Comparison of ENCODE assay signal across 11 mouse cellular contexts in the genomic region with DNA sequence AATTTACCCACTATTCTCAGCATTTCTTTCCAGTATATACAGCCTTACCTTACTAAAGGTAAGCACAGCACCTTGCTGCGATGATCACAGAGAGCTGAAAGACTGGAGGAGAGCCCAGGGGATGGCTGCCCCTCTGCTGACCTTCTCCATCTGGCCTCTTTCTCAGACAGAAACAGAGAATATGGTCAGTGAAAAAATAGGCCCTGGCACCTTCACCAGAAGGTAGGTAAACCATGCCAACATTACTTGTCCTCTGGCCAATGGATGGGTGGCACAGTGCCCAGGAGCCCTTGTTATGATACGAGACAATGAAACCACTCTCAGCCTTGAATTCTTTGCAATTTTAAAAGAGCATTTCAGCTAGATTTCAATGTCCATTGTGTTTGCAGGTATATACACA.
DNase-seq lines count a peak whose midpoint lies in the region; ATAC-seq and TF ChIP-seq lines count a peak whose summit lies in the region.
"Had no signal": no experiment of that assay in that cellular context is flagged by ENCODE, and none has a peak within 500 bp of the region (broad histone marks: within the 10 kb centered on the region; RNA-seq: fewer than 3 reads in every experiment).

No protein-coding gene starts in this region.

- no peak for TF ChIP-seq EP300 in stomach, postnatal 0 days (optimal IDR thresholded peaks at IDR 0.05)

- H3K4me3 ChIP-seq in forebrain, embryonic 14.5 days (ENCODE audit: low read depth, low read length): no peak overlapping the region
- H3K4me3 ChIP-seq in forebrain, embryonic 12.5 days (replicated peaks): no peak overlapping the region
- no peak overlapping the region for H3K4me3 ChIP-seq in layer of hippocampus, adult 2 months
- H3K4me3 ChIP-seq in stomach, postnatal 0 days (ENCODE audit: low read depth, low read length): no peak overlapping the region
- no peak overlapping the region for H3K4me3 ChIP-seq in intestine, embryonic 16.5 days (ENCODE audit: low read length)
- H3K4me3 ChIP-seq: embryonic facial prominence, embryonic 13.5 days; gastrocnemius, adult 2 months; midbrain, embryonic 12.5 days had no signal

- H3K4me2 ChIP-seq in forebrain, embryonic 14.5 days (ENCODE audit: low read length): no peak overlapping the region
- H3K4me2 ChIP-seq in forebrain, embryonic 12.5 days: no peak overlapping the region
- H3K4me2 ChIP-seq in stomach, postnatal 0 days (replicated peaks; ENCODE audit: low read depth): no peak overlapping the region
- H3K4me2 ChIP-seq in intestine, embryonic 16.5 days (ENCODE audit: low read depth, low read length): no peak overlapping the region
- H3K4me2 ChIP-seq: embryonic facial prominence, embryonic 13.5 days; midbrain, embryonic 12.5 days had no signal

- H3K4me1 ChIP-seq in forebrain, embryonic 14.5 days (ENCODE audit: control insufficient read depth, insufficient read depth, low read length): peaks cover 6% of the 10 kb centered on the region
- no peaks in the 10 kb centered on the region for H3K4me1 ChIP-seq in forebrain, embryonic 12.5 days
- no peaks in the 10 kb centered on the region for H3K4me1 ChIP-seq in stomach, postnatal 0 days (replicated peaks; ENCODE audit: control insufficient read depth, insufficient read depth)
- H3K4me1 ChIP-seq in intestine, embryonic 16.5 days (ENCODE audit: control insufficient read depth, insufficient read depth, low read length): no peaks in the 10 kb centered on the region
- H3K4me1 ChIP-seq: embryonic facial prominence, embryonic 13.5 days; midbrain, embryonic 12.5 days had no signal

- H3K36me3 ChIP-seq in forebrain, embryonic 14.5 days (ENCODE audit: control insufficient read depth, insufficient read depth, low read length): no peaks in the 10 kb centered on the region
- no peaks in the 10 kb centered on the region for H3K36me3 ChIP-seq in forebrain, embryonic 12.5 days (replicated peaks)
- no peaks in the 10 kb centered on the region for H3K36me3 ChIP-seq in stomach, postnatal 0 days (ENCODE audit: control insufficient read depth, insufficient read depth, low read length)
- H3K36me3 ChIP-seq in intestine, embryonic 16.5 days (ENCODE audit: control insufficient read depth, insufficient read depth, low read length): no peaks in the 10 kb centered on the region
- H3K36me3 ChIP-seq: embryonic facial prominence, embryonic 13.5 days; midbrain, embryonic 12.5 days had no signal

- no peak for TF ChIP-seq CTCF in layer of hippocampus, adult 2 months (conservative IDR thresholded peaks at IDR 0.05)
- no peak for TF ChIP-seq CTCF in stomach, postnatal 0 days (IDR thresholded peaks at IDR 0.05; ENCODE audit: low read depth)

- no peak overlapping the region for H3K9ac ChIP-seq in forebrain, embryonic 14.5 days (ENCODE audit: low read length)
- H3K9ac ChIP-seq in forebrain, embryonic 12.5 days: no peak overlapping the region
- no peak overlapping the region for H3K9ac ChIP-seq in stomach, postnatal 0 days (ENCODE audit: low read length)
- no peak overlapping the region for H3K9ac ChIP-seq in intestine, embryonic 16.5 days (ENCODE audit: low read depth, low read length)
- H3K9ac ChIP-seq: embryonic facial prominence, embryonic 13.5 days; midbrain, embryonic 12.5 days had no signal

- no peak overlapping the region for H3K27ac ChIP-seq in forebrain, embryonic 14.5 days (ENCODE audit: low read depth, low read length)
- H3K27ac ChIP-seq in forebrain, embryonic 12.5 days: no peak overlapping the region
- no peak overlapping the region for H3K27ac ChIP-seq in layer of hippocampus, adult 2 months
- H3K27ac ChIP-seq in stomach, postnatal 0 days (replicated peaks): no peak overlapping the region
- H3K27ac ChIP-seq in intestine, embryonic 16.5 days (ENCODE audit: low read length): no peak overlapping the region
- H3K27ac ChIP-seq: embryonic facial prominence, embryonic 13.5 days; gastrocnemius, adult 2 months; midbrain, embryonic 12.5 days had no signal

- DNase-seq in forebrain, embryonic 14.5 days (ENCODE audit: low spot score): peak; percentile 57
- DNase-seq in layer of hippocampus, adult 18-20 months (ENCODE audit: low spot score in 2 of 2): peak; percentile 5 to 6
- no peak for DNase-seq in layer of hippocampus, adult 2 months (ENCODE audit: low spot score in 2 of 2)
- DNase-seq in cerebellum, adult 11-12 months: peak; percentile 94
- peak; percentile 1 for DNase-seq in layer of hippocampus, adult 9-10 months (ENCODE audit: low spot score)
- no peak for DNase-seq in stomach, postnatal 0 days (ENCODE audit: low spot score)
- DNase-seq: gastrocnemius, adult 2 months had no signal

- H3K27me3 ChIP-seq in forebrain, embryonic 14.5 days (replicated peaks; ENCODE audit: control insufficient read depth, insufficient read depth, low read length): no peaks in the 10 kb centered on the region
- no peaks in the 10 kb centered on the region for H3K27me3 ChIP-seq in forebrain, embryonic 12.5 days
- H3K27me3 ChIP-seq in stomach, postnatal 0 days (ENCODE audit: control insufficient read depth, insufficient read depth, low read length): no peaks in the 10 kb centered on the region
- H3K27me3 ChIP-seq in intestine, embryonic 16.5 days (replicated peaks; ENCODE audit: control insufficient read depth, insufficient read depth, low read length): no peaks in the 10 kb centered on the region
- H3K27me3 ChIP-seq: midbrain, embryonic 12.5 days had no signal

- 58% methylated on average over 2 of the region's 2 CpGs for WGBS in forebrain, embryonic 14.5 days
- 87% methylated on average over 2 of the region's 2 CpGs for WGBS in forebrain, embryonic 12.5 days
- 78% methylated on average over 2 of the region's 2 CpGs for WGBS in stomach, postnatal 0 days
- 75% methylated on average over 2 of the region's 2 CpGs for WGBS in intestine, embryonic 16.5 days

- ATAC-seq in forebrain, embryonic 14.5 days: 0 out of 2 replicates have a peak, but pooled peaks have one; percentile 44
- no peak for ATAC-seq in forebrain, embryonic 12.5 days (ENCODE audit: low FRiP score)
- no peak for ATAC-seq in stomach, postnatal 0 days (ENCODE audit: low FRiP score, low TSS enrichment)
- ATAC-seq in intestine, embryonic 16.5 days: no peak

- no peaks in the 10 kb centered on the region for H3K9me3 ChIP-seq in forebrain, embryonic 14.5 days (replicated peaks; ENCODE audit: control insufficient read depth, low read length)
- H3K9me3 ChIP-seq in forebrain, embryonic 12.5 days: no peaks in the 10 kb centered on the region
- H3K9me3 ChIP-seq in stomach, postnatal 0 days (ENCODE audit: control insufficient read depth, low read length): no peaks in the 10 kb centered on the region
- H3K9me3 ChIP-seq in intestine, embryonic 16.5 days (ENCODE audit: control insufficient read depth, low read length): no peaks in the 10 kb centered on the region
- H3K9me3 ChIP-seq: embryonic facial prominence, embryonic 13.5 days; midbrain, embryonic 12.5 days had no signal

Comparison
In these comparisons a context has a peak if more than half of its experiments do, and no peak if none do; other contexts are left out.
1. DNase-seq: peak in forebrain, embryonic 14.5 days (single experiment), layer of hippocampus, adult 18-20 months (2 of 2), cerebellum, adult 11-12 months (single experiment) and layer of hippocampus, adult 9-10 months (single experiment); none in layer of hippocampus, adult 2 months (0 of 2) and stomach, postnatal 0 days (single experiment).